Mouse (Mus musculus): ENCODE measurements around the gene Fn1. TPM values are rescaled to one million over a fixed set of nuclear protein-coding genes. Genes with fewer than 3 reads are reported as not detected.

The Fn1 gene
- 182 and 185 TPM in 2 replicates for polyA plus RNA-seq (2014; fragmentation: Nextera tagmentation; extraction: Ambion mirVana)

DNA sequence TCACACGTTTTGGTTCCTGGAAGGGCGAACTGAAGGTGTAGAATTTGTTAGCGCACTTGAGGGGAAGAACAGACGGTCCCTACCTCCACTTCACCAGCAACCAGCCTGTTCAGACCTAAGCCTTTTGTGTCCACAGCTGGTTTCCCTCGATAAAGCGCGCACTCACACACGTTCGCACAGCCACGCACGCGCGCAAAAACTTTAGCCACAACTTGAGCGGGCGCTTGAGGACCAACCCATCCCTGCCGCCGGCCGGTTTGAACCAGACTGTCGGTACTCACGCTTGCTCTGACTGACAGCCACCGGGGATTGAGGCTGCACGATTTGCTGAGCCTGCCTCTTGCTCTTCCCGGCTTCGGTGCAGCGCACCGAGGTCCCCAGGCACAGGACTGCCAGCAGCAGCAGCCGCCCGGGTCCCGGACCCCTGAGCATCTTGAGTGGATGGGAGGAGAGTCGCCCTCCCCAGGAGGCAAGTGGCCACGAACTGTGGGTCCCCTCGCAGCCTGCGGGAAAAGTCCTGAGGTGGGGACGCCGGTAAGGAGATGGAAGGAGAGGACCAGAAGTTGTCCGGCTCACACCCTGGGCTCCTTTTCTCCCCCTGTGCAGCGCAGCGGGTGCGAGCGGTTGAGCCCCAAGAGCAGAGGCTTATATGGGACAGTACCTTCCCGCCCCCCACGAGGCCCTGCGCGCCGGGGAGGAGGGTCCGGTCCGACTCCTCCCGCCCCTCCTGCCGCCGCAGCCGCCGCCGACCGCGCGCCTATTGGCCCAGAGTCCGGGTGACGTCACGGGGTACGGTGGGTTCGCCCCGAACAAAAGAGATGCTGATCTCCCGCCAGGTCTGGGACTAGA is at the start of gene Fn1:
TSS of gene Fn1 (minus strand) at position 650 of the 849 bp plus-strand sequence.
- Histone ChIP-seq H3K36me3 (ENCODE audit: control insufficient read depth, insufficient read depth, low read length) (peaks cover 14% of the 10 kb centered on the region), H3K4me2 (replicated peaks; ENCODE audit: low read depth, low read length) (peak within 1 kb of the TSS; percentile 89), H3K4me3 (ENCODE audit: low read depth, low read length) (peak within 1 kb of the TSS; percentile 54), H3K9me3 (ENCODE audit: control insufficient read depth, low read depth, low read length) (no peaks in the 10 kb centered on the region), H3K27me3 (ENCODE audit: control insufficient read depth, insufficient read depth, low read length) (no peaks in the 10 kb centered on the region), H3K4me1 (ENCODE audit: control insufficient read depth, insufficient read depth, low read length) (peaks cover 11% of the 10 kb centered on the region; the same call in 1 of the 2 replicates), H3K9ac (replicated peaks; ENCODE audit: low read depth, low read length) (peak within 1 kb of the TSS; percentile 60), H3K27ac (ENCODE audit: low read length) (peak within 1 kb of the TSS; percentile 87)
- under 1% methylated on average over 61 of the region's 63 CpGs for WGBS
- peak; percentile 94 for ATAC-seq (ENCODE audit: insufficient number of reproducible peaks, insufficient read depth, low FRiP score, low read depth)

DNA sequence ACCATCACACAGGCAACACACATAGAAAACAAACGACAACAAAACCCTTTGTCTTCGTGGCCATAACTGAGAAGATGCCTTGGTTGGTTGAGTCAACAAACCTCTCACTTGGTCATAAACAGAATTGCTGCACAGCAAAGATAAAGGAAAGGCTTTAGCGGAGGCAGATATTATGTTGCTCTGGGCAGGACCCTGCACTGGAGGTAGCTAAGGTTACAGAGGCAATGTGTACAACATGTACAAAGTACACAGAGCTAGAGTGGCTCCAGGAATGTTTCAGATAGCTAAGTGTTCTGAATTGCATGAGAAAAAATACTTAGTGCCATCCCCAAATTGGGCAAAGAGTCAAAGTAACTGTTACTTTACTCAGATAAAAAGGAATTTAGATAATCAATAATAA is 43.1 kb upstream of the Fn1 start:
- H3K36me3 ChIP-seq (ENCODE audit: control insufficient read depth, insufficient read depth, low read length): no peaks in the 10 kb centered on the region
- no peak overlapping the region for H3K4me3 ChIP-seq (ENCODE audit: low read depth, low read length)
- no peak overlapping the region for H3K9ac ChIP-seq (replicated peaks; ENCODE audit: low read depth, low read length)
- H3K4me2 ChIP-seq (replicated peaks; ENCODE audit: low read depth, low read length): no peak overlapping the region
- WGBS: 76% methylated on average over 3 of the region's 3 CpGs
- no peak for ATAC-seq (ENCODE audit: insufficient number of reproducible peaks, insufficient read depth, low FRiP score, low read depth)
- H3K27me3 ChIP-seq (ENCODE audit: control insufficient read depth, insufficient read depth, low read length): no peaks in the 10 kb centered on the region
- H3K4me1 ChIP-seq (ENCODE audit: control insufficient read depth, insufficient read depth, low read length): no peaks in the 10 kb centered on the region
- H3K9me3 ChIP-seq (ENCODE audit: control insufficient read depth, low read depth, low read length): no peaks in the 10 kb centered on the region
- no peak overlapping the region for H3K27ac ChIP-seq (ENCODE audit: low read length)

DNA sequence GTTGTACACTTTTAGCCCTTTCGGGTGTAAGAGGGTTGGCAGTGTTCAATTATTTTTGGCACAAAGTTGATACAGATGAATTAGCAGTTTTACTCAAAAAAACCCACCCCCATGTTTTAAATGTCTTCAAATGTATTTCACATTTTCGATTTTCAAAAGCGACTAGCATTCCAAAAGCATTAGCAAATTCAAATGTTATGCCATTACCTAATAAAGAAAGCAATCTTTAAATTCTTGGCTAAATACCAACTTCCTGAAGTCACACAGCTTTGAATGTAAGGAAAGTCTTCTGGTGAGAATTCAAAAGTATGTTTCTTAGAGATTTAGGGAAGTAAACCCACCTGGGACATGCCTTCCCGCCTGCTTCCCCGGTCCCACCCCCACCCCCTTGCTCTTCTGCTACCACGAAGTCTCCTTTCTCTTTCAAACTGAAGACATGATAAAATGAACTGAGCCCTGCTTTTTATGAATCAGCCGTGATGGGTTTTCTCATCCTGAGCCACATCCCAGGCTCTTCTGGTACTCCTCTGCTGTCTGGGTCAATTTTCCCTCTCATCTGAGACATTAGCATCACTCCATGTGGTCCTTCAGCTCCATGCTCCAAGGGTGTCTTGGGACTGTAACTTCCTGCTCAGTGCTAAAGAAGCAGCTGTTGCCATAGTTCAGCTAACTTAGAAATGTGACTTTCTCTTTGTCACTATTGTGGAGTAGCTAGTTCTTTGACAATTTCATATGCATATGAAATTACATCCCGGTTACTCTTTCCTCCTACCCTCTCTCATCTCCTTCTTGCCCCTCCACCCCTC is 38.7 kb upstream of the Fn1 start:
- no peaks in the 10 kb centered on the region for H3K36me3 ChIP-seq (ENCODE audit: control insufficient read depth, insufficient read depth, low read length)
- no peaks in the 10 kb centered on the region for H3K27me3 ChIP-seq (ENCODE audit: control insufficient read depth, insufficient read depth, low read length)
- no peak overlapping the region for H3K27ac ChIP-seq (ENCODE audit: low read length)
- no peaks in the 10 kb centered on the region for H3K9me3 ChIP-seq (ENCODE audit: control insufficient read depth, low read depth, low read length)
- ATAC-seq (ENCODE audit: insufficient number of reproducible peaks, insufficient read depth, low FRiP score, low read depth): no peak
- no peak overlapping the region for H3K4me3 ChIP-seq (ENCODE audit: low read depth, low read length)
- H3K4me2 ChIP-seq (replicated peaks; ENCODE audit: low read depth, low read length): no peak overlapping the region
- H3K4me1 ChIP-seq (ENCODE audit: control insufficient read depth, insufficient read depth, low read length): no peaks in the 10 kb centered on the region
- no peak overlapping the region for H3K9ac ChIP-seq (replicated peaks; ENCODE audit: low read depth, low read length)
- WGBS: 52% methylated on average over 8 of the region's 8 CpGs

DNA sequence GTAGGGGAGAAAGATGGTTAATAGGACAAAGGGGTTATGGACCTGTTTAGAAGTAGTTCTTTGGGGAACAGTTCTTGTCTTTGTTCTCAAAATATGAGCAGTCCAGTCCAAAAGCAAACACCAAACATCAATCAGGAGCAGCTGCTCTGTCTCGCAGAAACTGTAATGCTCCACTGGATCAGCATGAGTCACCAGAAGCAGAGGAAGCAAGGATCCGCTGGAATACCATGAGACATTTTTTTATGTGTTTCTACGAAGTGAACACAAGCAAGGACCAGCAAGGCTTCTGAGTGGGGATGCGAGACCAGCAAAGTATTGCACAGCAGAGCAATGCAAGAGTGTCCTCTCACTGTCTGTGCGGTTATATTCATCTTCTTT is 35.9 kb upstream of the Fn1 start:
- Histone ChIP-seq H3K27ac (ENCODE audit: low read length) (no peak overlapping the region), H3K4me2 (replicated peaks; ENCODE audit: low read depth, low read length) (no peak overlapping the region), H3K9me3 (ENCODE audit: control insufficient read depth, low read depth, low read length) (no peaks in the 10 kb centered on the region), H3K4me1 (ENCODE audit: control insufficient read depth, insufficient read depth, low read length) (no peaks in the 10 kb centered on the region), H3K4me3 (ENCODE audit: low read depth, low read length) (no peak overlapping the region), H3K36me3 (ENCODE audit: control insufficient read depth, insufficient read depth, low read length) (no peaks in the 10 kb centered on the region), H3K27me3 (ENCODE audit: control insufficient read depth, insufficient read depth, low read length) (no peaks in the 10 kb centered on the region), H3K9ac (replicated peaks; ENCODE audit: low read depth, low read length) (no peak overlapping the region)
- 87% methylated on average over 5 of the region's 5 CpGs for WGBS
- no peak for ATAC-seq (ENCODE audit: insufficient number of reproducible peaks, insufficient read depth, low FRiP score, low read depth)

DNA sequence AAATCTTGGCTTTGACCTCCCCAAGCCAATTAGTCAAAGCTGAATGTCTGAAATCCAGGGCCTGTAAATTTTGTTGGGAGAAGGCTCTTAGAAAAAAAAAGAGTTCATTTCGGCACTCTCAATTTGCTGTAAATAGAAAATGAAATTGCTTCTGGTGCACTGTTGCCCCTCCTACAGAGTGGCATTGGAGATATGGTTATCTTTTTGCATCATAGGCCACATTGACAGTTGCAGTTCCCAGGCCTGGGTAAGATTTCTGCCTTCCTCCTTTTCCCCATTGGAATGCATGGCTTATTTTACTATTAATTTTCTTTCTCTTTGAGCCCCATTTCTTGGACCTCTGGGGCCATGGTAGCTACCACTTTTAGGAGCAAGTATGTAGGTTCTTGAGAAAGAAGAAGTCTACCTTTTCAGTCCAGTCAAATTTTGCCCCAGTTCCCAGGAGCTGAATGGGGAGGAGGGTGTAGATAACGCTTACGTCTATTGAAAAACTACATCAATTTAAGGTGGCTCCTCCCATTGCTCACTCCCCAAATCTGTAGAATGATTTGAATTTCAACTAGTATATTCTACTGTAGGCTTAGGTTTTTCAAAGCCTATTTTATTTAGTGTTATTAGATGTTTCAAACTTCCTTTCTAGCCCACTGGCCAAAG is 35.4 kb upstream of the Fn1 start:
- WGBS: 84% methylated on average over 3 of the region's 3 CpGs
- Histone ChIP-seq H3K4me1 (ENCODE audit: control insufficient read depth, insufficient read depth, low read length) (0 out of 2 replicates have a peak, but pooled peaks cover 4% of the 10 kb centered on the region), H3K27ac (ENCODE audit: low read length) (no peak overlapping the region), H3K9me3 (ENCODE audit: control insufficient read depth, low read depth, low read length) (no peaks in the 10 kb centered on the region), H3K36me3 (ENCODE audit: control insufficient read depth, insufficient read depth, low read length) (no peaks in the 10 kb centered on the region), H3K9ac (replicated peaks; ENCODE audit: low read depth, low read length) (no peak overlapping the region), H3K27me3 (ENCODE audit: control insufficient read depth, insufficient read depth, low read length) (no peaks in the 10 kb centered on the region), H3K4me3 (ENCODE audit: low read depth, low read length) (no peak overlapping the region), H3K4me2 (replicated peaks; ENCODE audit: low read depth, low read length) (no peak overlapping the region)
- no peak for ATAC-seq (ENCODE audit: insufficient number of reproducible peaks, insufficient read depth, low FRiP score, low read depth)

DNA sequence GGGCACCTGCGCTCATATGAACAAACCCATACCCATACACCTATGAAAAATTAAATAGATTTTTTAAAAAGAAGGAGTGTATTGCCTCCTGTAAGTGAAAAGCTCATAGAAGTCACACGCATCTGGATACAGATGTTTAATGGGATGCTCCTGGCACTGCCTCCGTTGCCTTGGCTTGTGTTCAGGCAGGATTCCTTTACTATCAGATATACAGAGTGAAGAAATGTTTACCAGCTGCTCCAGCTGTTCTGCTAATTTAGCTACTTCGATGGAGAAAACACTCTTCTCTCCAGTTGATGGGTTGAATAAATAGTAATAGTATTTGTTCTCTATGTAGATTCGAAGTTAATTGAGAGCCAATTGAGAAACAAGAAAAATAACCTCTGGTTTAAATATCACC is 33.8 kb upstream of the Fn1 start:
- Histone ChIP-seq H3K4me2 (replicated peaks; ENCODE audit: low read depth, low read length) (no peak overlapping the region), H3K27me3 (ENCODE audit: control insufficient read depth, insufficient read depth, low read length) (no peaks in the 10 kb centered on the region), H3K27ac (ENCODE audit: low read length) (0 out of 2 replicates have a peak overlapping the region, but pooled peaks have one; percentile 10), H3K36me3 (ENCODE audit: control insufficient read depth, insufficient read depth, low read length) (no peaks in the 10 kb centered on the region), H3K4me3 (ENCODE audit: low read depth, low read length) (no peak overlapping the region), H3K4me1 (ENCODE audit: control insufficient read depth, insufficient read depth, low read length) (0 out of 2 replicates have a peak, but pooled peaks cover 4% of the 10 kb centered on the region), H3K9me3 (ENCODE audit: control insufficient read depth, low read depth, low read length) (no peaks in the 10 kb centered on the region), H3K9ac (replicated peaks; ENCODE audit: low read depth, low read length) (no peak overlapping the region)
- 67% methylated on average over 5 of the region's 5 CpGs for WGBS
- ATAC-seq (ENCODE audit: insufficient number of reproducible peaks, insufficient read depth, low FRiP score, low read depth): no peak

DNA sequence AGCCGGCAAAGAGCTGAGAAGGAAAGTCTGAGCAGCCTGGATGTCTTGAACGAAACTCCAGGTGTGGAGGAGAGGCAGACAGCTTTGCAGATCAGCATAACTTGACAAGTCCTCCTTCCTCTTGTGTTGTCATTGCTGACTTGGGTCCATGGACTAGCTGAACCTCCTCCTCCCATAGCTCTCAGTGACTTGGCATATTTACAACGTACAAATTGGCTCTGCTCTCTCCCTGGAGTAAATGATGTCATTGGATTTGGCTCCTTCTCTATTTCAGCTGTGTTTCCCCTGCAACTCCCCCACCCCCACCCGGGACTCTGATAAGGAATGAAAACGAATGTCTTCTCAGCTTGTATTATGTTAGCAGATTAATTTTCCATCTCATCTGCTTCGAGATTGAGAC is 30.7 kb upstream of the Fn1 start:
- Histone ChIP-seq H3K4me3 (ENCODE audit: low read depth, low read length) (no peak overlapping the region), H3K9me3 (ENCODE audit: control insufficient read depth, low read depth, low read length) (no peaks in the 10 kb centered on the region), H3K36me3 (ENCODE audit: control insufficient read depth, insufficient read depth, low read length) (no peaks in the 10 kb centered on the region), H3K4me1 (ENCODE audit: control insufficient read depth, insufficient read depth, low read length) (peaks cover 10% of the 10 kb centered on the region; the same call in 1 of the 2 replicates), H3K9ac (replicated peaks; ENCODE audit: low read depth, low read length) (no peak overlapping the region), H3K27ac (ENCODE audit: low read length) (no peak overlapping the region), H3K27me3 (ENCODE audit: control insufficient read depth, insufficient read depth, low read length) (no peaks in the 10 kb centered on the region), H3K4me2 (replicated peaks; ENCODE audit: low read depth, low read length) (no peak overlapping the region)
- ATAC-seq (ENCODE audit: insufficient number of reproducible peaks, insufficient read depth, low FRiP score, low read depth): 0 out of 2 replicates have a peak, but pooled peaks have one; percentile 46
- 44% methylated on average over 6 of the region's 6 CpGs for WGBS

DNA sequence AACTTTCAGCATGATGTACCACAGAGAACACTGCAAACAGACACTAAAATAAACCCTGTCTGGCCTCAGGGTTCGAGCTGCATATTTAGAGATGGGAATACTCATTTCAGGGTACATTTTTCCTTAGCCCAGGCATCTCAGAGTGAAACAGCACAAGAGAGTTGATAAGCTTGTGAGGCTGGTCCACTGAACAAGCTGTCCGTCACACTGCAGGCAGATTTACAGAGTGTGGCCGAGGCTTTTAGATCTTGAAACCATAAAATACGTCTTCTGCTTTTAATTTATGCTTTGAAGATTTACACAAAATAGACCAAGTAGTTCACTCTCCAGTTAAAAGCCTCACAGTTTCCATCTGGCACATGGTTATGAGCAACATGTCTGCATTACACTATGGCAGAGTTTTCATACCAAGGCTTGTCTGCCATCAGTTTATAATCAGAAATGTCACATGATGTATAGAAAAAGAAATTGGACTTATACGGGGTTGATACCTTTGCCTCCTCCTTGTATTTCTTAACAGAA is 29.3 kb upstream of the Fn1 start:
- Histone ChIP-seq H3K4me3 (ENCODE audit: low read depth, low read length) (no peak overlapping the region), H3K4me1 (ENCODE audit: control insufficient read depth, insufficient read depth, low read length) (peaks cover 10% of the 10 kb centered on the region; the same call in 1 of the 2 replicates), H3K27me3 (ENCODE audit: control insufficient read depth, insufficient read depth, low read length) (no peaks in the 10 kb centered on the region), H3K4me2 (replicated peaks; ENCODE audit: low read depth, low read length) (no peak overlapping the region), H3K36me3 (ENCODE audit: control insufficient read depth, insufficient read depth, low read length) (no peaks in the 10 kb centered on the region), H3K27ac (ENCODE audit: low read length) (peak overlapping the region; percentile 10; the same call in 1 of the 2 replicates), H3K9me3 (ENCODE audit: control insufficient read depth, low read depth, low read length) (no peaks in the 10 kb centered on the region), H3K9ac (replicated peaks; ENCODE audit: low read depth, low read length) (no peak overlapping the region)
- ATAC-seq (ENCODE audit: insufficient number of reproducible peaks, insufficient read depth, low FRiP score, low read depth): no peak
- 27% methylated on average over 5 of the region's 5 CpGs for WGBS
